Mouse (Mus musculus): ENCODE measurements around the gene Gdpd5.
A peak's percentile ranks its signal among the peaks of the same experiment; 100 is the strongest.

Gene Gdpd5

DNA sequence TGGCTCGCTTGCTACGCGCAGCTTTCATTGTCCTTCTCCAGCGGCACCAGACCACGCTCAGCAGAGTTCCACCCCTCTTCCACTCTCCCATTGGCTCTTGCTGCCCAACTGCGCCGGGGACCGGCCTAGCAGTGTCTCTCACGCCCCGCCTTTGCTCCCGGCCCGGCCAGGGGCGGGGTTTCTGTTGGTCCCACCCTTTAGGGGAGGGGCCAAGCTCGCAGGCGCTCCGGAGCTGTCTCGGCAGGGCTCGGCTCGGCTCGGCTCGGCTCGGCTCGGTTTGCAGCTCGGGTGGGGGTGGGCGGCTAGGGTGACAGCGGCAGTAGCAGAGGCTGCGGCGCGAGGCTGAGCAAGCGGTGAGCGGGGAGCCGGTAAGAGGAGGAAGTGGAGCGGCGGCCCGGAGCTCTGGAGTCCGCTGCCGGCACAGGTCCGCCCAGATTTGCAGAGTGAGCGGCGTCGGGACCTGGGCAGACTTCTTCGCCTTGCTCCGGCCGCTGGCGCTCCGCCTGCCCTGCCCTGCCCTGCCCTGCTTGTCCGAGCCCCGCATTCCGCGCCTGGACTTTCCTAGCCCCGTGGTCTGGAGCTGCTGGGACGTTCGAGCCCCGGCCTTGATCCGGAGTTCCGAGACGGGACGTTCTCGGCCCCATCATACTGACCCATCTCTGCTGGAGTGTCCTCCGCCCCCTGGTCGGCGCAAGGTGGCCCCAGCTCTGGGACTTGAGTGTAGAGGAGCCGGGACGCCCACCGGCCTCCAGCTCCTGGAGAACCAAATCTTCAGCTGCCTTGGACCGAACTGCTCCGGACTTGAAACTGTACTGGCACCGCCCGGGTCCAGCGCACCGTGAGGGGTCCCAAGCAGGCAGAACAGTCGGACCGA, at the start of gene Gdpd5:
Gene Gdpd5, plus strand, starts transcription at position 201 of the 874 bp plus-strand sequence.
- DNase-seq, result peak; percentile 100

DNA sequence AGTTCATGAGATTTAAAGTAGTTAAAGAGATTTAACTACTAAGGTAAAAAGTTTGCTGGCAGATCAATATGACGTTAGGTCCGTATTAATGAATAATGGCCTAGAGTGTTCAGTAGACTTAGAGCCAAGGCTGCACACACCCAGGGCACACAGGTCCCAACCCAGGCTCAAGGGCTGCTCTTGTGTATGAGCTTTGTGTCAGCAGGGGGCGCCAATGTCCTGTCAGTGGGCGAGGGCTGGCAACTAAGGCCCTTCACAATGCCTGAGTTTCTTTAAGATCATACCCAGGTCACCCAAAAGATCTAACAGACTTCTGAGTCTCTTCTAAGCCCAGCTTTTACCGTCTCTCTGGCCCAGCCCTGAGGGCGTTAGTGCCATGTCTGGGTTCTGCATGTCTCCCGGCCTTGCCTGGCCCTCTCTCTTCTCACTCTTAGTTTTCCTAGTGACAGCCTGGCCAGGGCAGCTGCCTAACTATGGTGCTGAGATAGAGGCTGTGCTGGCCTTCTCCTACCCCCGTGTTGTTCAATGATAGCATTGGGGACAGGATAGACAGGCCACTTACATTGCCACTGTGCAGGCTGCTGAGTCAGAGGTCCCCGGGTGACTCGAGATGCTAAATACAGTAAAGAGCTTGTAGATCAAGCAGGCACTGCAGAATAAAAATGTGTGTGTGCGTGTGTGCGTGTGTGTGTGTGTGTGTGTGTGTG, 48.3 kb upstream of the Gdpd5 start:
- DNase-seq, result peak; percentile 75

DNA sequence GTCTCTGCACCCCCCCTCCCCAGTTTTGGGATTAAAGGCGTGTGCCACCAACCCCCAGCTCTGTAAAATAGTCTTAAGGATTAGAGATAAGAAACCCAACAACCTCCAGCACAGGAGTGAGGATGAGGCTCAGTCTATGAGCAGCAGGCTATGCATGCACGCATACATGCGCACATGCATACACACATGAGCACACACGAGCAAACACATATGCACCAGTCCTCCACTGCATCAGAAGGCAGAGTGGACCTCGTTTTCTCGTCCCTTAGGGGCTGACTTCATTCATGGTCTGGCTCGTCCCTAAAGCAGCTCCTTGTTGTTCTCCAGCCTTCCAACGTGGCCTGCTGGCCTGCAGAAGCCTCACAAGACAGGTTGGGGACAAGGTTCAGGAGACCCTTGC, 40.5 kb upstream of the Gdpd5 start:
- DNase-seq, result no peak

DNA sequence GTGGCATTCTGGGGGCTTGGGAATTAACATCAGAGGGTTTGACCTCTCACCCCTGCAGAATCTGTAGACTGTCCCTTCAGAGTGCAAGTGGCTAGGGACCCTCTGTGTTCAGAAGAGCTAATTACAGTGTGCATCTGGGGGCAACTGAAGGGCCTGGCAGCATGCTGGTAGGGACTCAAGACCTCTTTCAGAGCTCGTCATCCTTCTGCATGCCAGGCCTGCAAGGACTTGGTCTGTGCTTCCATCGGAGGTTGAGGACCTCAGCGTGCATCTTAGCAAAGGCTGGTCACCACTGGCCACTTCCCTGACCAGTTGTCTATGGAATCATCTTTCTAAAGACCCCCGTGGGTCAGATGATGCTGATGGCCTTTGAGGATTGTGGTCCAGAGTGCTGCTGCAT, 37.6 kb upstream of the Gdpd5 start:
- DNase-seq, result no peak

DNA sequence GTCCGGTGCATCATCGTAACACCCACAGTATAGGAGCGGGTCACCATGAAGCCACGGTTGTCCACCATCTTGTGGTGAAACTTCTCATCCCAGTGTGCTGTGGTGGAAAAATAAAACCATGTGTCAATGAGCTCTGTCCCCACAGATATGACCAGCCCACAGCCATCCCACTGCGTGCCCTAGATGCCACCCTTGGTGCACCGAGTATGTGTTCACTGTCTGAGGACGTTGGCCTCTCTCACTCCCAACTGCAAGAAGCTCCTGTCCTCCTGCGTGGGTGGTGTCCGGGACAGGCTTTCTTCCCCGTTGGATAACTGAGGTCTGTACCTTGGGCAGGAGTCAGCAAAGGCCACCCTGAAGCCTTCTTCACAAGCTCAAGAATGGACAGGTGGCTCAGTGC, 33.9 kb upstream of the Gdpd5 start:
- no peak for DNase-seq

DNA sequence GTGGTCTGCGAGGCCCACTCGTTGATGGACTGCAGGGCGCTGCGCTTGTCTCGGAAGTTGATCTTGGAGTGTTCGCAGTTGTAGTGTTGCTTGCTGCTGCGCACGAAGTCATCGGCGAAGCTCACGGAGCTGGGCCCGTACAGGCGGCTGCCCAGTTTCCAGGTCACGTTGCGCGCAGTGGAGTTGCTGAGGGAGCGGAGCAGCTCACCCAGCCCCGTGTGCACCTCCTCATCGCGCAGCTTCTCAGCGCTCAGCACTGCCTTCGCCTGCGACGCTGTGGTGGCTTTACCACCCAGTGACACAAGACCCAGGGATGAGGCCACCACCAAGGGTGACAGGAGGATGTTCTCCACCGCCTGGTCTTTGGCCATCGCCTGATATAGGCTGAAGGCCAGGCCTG, 32.3 kb upstream of the Gdpd5 start:
- no peak for DNase-seq

DNA sequence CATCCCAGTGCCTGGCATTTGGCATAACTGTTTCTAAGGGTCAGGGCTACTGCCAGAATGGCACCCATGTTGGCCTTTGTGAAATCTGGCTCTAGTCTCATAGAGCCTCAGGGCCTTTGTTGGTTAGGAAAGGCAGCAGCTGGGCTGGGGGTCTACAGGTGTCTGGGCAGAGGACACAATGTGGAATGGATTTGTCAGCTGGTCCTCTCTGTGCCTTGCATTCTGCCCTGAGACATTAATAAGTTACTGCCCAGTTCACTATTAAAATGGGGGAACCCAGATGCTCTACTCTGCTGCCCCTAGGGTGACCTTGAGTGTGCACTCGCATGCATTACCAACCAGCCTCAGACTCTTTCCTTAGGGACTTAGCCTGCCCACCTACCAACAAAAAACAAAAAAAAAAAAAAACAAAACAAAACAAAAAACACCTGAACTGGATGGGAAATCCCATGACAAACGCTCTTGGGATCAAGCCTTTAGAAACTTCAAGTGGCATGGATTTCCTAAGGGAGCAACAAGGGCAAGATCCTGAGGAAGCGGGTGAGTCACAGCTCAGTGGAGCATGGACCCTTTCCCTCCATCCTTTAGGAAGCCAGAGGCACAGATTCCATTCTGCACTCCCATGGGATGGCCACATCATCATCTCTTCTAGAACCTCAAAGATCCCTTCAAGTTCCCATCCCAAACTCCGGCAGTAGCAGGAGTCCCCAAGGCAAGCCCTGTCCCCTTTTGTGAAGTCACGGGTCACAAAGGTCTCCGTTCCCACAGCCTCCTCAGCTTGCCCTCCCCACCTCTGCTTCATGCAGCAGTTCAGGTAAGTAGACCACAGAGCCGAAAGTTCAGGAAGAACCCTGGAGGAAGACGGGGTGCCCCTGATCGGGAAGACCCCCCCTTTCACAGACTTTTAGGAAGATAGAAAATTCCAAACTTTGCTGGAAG, 31.2 kb upstream of the Gdpd5 start:
- DNase-seq, result no peak

DNA sequence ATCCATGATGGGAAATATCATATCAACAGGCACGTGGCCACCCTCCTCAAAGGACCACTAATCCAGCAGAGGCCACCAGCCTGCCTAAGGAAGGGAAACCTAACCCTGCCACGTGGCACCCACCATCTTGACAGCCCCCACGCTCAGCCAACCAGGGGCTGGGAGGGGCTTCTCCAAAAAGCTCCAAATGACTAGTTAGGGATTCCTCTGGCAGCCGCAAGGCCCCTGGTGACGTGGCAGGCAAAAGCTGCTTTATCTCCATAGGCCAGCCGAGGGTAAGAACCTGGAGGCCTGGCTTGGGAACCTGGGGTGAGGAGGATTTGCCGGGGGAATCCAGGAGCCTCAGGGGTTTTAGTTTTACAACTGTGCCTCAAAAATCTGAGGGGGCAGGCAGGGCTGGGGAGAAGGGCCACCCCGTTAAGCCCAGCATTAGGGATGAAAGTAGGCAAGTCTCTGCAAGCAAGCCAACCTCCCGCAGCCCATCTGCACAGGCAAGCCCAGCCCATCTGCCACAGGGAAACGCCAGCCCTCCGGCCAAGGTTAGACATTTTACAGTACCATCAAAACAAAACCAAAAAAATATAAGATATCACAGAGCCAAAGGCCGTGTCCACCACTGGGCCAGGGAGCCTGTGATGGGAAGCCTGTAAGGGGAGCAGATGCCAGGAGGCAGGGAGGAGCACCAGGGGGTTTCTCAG, 30.0 kb upstream of the Gdpd5 start:
- no peak for DNase-seq

DNA sequence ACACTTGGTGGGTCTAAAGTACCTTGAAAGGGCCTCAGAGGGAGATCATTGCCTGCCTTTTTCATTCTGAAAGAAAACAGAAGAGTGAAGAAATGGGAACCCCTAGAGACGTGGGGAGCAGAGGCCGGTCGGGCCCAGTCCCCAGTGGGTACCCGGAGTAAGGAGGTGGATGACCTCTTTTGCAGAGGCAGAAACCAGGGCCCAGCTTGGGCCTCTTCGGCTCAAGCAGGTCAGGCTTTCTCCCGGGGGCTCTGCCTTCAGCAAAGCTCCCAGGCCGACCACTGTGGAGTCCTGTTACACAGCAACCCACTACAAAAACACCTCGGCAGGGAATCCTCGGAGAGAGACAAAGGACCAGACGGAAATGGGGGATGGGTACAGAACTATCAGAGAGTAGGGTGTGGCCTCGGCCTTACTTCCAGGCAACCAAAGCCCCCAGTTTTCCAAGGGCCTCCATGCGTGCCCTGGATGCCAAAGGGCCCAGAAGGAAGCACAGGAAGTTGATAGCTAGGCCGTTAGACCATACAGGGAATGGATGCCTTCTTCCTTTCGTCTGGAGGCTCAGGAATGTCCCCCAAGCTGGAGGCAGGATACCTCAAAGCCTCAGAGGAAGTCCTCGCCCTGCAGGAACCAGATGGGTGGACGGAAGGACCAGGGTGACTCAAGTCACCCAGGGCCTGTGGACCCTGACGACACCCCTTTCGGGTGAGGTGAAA, 29.3 kb upstream of the Gdpd5 start:
- no peak for DNase-seq

DNA sequence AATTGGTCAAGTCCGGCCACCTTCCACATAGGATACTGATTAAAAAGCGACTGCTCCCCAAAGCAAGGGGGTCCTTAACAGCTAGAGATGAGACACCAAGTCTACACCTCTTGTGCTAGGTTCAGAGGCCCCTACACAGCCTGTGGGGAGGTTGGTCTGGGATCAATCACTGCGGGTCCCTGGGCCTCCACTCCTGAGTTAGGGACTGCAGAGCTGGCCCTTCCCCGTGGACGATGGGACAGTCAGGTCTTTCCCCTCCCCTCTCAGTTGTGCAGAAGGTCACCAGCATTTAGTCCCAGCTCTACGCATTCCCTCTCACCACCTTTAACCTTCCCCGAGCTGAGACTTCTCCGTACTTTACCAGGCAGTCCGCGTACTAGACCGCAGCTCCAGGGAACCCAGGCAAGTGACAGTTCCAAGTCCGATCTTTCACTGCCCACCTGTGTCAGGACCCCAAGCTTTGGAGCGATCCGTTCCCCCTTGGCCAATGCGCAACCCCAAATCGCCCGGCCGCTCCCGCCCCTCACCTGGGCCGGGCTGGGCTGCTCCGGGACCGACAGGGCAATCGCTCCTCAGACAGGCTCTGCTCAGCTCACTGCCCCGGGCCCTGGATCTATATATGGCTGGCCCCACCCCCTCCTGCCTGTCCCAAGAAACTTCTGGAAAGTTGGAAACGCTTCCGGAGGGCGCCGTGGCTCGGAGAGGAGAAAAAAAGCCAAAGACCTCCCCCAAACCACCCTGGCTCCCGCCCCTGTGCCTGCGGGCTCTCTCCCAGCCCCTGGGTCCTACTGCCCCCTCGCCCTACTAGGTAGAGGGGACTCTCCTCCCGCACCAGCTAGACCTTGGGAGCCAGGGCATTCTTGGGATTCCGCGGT, 28.5 kb upstream of the Gdpd5 start, which contains the start of gene Serpinh1:
Gene Serpinh1, minus strand, starts transcription at position 714 of the 875 bp plus-strand sequence.
- peak; percentile 34 for DNase-seq

DNA sequence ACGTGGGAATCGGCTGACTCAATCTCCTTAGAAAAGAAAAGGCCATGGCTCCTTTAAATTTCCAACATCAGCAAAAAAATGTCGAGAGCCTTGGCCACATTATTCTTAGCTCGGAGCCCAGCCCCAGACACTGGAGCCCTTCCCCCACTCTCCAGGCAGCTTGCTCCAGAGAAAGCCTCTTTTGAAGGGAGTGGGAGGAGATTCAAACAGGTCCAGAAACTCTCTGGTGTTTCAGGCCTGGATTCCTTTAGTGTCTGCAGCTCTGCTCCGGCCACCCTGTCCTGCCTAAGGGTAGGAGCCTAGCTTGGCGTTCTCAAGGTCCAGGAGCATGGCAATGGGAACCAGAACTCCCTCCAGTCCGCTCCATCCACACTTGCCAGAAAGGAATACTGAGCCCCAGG, 25.5 kb upstream of the Gdpd5 start:
- DNase-seq, result peak; percentile 80

DNA sequence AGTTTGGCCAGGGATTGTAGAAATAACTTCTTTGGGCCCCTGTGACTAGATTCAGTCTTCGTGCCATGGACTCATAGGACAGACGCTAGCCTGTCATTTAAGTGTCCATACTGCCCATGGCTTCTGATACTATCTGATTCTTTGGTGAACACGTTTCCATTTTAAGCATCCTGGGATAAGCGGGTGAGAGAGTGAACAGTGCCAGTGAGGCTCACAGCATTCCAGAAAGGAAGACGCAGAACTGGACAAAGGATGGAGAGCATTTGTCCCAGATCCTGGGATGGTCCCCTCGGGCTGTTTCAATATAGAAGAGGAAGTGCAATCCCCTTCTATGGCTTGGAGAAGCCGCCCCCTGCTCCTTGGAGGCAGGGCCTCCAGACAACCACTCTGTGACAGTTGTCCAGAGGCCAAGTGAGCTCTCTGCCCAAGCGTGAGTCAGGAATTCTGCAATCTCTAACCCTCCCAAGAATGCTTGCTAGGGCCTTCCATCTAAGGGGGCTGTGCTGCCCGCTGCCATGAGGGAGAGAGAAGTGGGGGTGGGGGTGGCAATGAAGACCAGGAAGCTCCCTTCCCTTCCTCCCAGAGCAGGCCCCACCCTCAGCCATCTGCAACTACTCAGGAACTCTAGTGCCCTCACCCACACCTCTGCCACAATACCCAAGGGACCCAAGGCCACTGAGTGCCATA, 24.8 kb upstream of the Gdpd5 start:
- DNase-seq, result no peak

DNA sequence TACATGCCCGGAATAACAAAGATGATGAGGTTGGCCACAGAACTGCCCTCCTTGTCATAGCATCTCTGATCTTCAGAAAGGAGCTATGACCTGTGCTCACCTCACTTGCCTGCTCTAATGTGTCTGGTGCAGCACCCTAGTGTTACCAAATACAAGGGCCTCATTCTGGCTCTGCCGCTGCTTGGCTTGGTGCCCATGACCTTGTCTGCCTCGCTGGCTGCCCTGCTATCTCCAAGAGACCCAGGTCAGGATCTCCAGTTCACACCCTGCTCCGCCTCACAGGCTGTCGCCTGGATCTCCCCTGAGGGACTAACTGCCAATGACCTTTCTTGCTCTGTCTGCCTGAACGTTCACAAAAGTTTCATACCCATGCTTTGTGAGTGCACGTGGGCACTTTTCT, 24.0 kb upstream of the Gdpd5 start:
- no peak for DNase-seq

DNA sequence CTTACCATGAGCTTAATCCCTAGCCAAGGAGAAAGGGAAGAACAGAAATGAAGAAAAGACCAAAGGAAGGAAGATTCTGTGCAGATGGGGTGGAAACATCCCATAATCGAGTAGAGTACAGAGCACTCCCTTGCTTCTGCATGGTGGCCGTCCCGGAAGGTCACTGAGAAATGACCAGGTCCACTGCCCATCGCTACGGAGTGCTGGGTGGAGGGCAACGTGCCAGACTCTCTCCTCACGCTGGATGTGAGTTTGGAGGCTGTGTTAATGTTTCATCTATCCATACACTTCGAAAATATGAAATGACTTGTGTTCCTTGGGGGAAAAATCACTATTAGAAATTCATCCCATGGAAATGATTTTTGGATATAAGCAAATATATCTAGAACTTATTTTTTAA, 22.8 kb upstream of the Gdpd5 start:
- DNase-seq, result no peak

DNA sequence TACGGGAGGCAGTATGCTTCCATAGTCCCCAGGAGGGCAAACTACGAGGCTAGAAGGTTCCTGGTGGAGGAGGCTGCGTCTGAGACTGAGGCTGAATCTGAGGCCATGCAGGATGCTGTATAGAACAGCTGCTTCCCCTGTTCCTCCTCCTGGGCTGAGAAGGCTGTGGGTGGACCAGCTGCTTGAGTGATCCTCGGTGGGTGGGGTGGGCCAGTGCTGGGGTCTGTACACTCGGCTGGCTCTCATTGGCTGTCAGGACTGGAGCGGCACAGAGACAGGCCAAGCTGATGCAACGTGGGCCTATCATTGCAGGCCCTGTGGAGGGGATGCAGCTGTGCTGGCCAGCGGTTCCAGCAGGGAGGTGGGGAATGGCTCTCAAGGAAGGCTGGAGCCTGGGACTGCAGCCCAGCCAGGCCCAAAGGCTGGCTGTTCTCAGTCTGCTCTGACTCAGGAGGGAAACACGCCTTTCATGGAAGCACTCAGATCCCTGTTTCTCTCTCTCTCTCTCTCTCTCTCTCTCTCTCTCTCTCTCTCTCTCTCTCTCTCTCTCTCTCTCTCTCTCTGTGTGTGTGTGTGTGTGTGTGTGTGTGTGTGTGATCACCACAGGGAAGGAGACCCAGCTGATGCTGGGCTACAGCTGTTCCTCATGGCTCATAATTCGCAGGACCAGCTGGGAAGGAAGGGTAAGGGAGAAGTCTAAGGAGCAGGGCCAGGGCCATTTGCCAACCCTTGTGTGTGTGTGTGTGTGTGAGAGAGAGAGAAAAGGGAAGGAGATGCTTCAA, 21.0 kb upstream of the Gdpd5 start:
- peak; percentile 64 for DNase-seq

DNA sequence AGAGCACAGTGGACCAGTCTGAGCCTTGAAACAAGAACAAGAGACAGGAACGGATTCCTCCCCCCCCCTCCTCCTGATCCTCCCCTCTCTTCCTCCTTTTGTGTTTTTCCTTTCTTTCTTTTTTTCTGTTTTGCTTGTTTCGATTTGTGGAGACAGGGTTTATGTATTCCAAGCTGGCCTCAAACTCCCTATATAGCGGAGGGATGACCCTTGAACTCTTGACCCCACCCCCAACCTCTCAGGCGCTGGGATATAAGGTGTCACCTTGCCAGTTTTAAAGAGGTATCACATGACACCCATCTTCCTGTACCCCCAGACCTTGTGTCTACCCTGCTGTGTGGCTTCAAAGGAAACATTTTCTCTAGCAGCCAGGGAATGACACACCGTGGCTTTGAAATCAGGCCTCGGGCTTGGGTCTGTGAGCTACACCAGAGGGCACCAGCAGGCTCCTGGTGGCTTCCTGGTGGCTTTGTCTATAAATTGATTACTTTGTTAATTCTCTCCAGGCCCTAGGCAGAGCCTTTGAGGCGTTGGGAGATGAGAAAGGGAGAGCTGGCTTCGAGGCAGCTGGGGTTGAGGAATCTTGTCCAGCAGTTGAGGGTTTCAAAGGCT, 20.3 kb upstream of the Gdpd5 start:
- DNase-seq, result no peak

DNA sequence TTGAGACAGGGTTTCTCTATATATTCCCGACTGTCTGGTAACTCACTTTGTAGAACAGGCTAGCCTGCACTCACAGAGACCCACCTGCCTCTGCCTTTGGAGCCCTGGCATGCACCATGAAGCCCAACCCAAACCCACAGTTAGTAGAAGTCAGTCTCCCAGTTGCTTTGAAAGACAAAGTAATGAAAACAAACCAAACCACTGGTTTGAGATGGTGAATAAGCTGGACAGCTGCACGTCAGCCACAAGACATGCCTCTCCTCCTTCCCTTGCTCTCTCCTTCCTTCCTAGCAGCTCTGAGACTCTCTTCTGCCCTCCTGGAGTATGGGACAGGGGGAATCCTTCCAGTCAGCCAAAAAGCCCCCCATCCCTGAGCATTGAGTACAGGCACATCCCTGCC, 19.1 kb upstream of the Gdpd5 start:
- DNase-seq, result no peak

DNA sequence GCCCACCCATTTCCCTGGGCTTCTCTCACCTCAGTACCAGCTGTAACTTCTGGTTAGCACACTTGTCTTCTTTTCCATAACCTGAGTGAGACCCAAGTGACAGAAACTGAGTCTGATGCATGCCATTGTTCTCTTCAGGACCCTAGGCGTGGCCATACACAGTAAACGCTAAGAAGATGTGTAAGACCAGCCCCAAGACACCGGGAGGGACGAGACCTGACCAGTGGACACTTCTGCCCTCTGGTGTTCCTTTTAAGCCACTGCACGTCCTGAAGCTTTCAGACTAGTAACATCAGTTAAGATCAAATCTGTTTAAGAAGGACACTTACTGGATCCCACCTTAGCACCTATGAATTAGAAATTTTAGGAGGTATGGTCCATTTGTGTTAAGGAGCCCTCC, 16.1 kb upstream of the Gdpd5 start:
- peak; percentile 70 for DNase-seq

DNA sequence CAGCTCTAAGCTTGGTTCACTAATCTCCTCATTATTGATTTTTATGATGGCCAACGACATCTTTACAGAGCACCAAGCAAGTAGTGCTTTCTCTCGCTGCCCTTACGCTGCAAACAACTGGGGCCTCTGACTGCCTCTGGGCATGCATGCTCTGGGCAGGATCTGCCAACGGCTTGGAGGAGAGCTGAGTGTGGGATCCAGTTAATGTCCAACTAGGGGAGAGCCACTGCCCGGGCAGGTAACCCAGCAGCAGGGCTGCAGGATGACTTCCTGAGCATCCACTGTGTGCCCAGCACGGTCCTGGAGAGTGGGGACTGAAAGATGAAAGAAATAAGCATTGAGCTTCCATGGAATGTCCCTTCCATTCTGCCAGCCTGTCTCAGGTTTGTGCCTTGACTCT, 14.5 kb upstream of the Gdpd5 start:
- no peak for DNase-seq

Data from right cerebral cortex, postnatal 14 days (tissue).